Mouse (Mus musculus) lung, postnatal 10 days (tissue): Measurements from ENCODE around the gene Clec2g.
"Not testable (repeated sequence)": the region's sequence is repeated elsewhere in the genome, so short reads cannot be mapped to it uniquely, and the experiment has no call there.

Source experiments
- DNase-seq: peaks from one replicate; pipeline ENCODE4 v3.0.0; 2021

Gene Clec2g

DNA sequence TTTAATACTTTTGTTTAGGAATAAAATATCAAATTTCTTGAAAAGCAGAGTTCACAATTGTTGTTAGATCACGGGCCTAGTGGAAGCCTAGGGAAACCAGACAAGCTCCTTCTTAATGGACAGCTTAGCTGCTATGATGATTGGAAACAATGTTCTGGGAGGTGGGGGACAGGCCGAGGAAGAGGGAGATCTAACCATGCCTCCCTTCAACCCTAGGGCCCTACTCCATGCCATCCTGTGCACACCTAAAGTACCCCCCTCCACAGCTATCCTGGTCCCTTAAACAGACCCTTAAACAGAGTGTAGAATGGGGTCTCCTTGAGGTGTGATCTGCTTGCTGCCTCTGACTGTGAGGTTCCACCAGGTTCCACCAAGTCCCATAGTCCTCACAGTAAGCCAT lies 38.0 kb downstream of the Clec2g start:
- DNase-seq = no peak

DNA sequence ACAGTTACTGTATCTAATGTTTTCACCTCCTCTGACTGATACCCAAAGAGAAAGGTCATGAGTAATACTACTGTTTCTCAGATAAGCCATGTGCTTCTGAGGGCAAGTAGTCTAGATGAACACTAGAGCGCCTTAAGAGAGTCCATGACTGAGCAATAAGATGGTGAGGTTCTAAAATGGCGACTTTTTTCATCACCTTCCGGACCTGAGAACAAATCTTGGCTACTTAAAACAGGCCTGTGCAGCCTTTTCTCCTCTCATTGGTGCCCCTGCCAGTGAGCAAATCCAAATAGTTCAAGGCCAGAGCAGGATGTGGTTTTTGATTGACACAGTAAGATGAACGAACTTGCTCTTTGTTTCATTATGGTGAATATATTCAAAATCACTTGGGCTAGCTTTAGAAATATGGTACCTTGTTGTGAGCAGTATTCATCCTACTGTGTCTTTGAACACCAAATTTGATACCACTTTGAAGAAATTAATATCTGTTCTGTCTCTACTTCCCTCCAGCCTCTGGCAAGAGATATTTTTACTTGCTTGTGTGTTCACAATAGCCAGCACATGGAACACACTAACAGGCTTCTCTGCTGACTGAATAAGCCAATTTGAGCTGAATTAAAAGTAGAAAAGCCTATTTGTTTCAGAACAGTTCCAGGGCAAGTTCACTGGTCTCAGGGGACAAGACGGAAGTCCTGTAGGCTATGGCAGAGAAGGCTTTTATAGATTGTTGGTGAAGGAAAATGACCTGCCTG lies 38.7 kb downstream of the Clec2g start:
- DNase-seq = no peak

DNA sequence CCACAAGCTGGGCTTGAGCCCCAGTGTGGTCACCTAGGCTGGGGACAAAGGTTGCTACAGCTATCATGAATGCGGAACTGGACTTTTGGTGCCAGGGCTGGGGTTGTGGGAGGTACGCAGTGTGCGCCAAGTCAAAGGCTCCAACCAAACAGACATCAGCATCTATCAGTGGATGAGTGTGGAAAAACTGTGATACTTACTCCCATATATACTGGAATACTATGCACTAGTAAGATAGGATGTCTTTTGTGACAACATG lies 39.2 kb downstream of the Clec2g start:
- DNase-seq = no peak

DNA sequence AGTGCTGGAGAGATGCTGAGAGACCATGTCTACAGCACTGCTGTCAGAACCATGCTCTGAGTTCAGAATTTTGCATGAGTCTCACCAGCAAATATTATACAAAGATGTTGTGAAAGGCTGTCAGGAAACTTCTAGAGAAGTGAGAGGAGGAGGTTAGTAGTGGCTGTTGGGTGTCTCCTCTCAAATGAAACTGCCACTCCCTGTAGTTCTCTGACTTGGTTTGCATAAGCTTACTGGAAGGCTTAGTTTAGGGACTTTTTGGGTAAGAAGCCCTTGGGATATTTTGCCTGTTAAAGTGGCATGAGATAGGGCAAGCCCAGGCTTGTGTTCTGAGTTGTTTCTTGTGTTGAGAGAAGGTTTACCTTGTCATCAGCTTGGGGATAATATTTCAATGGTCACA lies 40.7 kb downstream of the Clec2g start:
- not testable (repeated sequence) for DNase-seq

DNA sequence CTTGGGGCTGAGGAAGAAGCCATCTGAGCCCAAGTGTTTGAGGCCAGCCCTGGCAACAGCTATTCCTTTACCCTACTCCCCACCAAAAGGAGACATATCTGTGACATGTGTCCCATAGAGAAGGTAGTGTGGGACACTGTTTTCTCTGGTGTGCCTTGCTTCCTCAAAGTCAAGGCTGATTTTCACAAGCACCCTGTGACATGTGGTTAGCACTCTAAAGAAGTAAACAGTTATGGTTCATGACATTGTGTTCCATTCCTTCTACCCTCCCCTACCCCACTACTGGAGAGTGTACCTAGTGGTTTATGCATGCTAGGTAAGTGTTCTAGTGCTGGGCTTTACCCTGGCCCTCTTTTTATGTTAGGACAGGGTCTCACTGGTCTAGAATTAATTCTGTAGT lies 42.0 kb downstream of the Clec2g start:
- DNase-seq = no peak

DNA sequence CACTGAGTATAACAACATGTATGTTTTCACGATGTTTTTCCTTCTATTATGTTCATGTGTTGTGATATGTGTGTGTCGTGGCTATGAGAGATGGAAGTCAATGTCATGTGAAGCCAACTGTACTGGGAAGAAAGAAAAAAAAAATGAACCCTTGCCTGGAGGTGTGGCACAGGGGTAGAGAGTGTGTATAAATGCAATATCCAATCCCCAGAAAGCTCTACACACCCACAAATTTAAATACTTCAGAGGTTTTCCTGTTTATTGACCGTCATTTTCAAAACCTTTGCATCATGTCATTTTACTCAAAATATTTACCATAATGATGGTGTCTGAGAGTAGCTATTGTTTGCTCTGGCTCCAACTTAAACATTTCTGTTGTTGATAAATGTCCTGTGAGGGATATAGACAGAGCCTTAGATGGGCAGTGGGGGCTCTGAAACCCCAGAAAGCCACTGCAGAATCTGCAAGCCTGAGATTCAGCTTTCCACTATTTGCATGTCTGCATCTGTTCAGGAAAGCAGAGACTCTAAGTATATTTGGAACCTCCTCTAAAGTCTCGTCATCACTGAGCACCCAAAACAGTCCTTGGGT lies 47.9 kb downstream of the Clec2g start:
- not testable (repeated sequence) for DNase-seq

DNA sequence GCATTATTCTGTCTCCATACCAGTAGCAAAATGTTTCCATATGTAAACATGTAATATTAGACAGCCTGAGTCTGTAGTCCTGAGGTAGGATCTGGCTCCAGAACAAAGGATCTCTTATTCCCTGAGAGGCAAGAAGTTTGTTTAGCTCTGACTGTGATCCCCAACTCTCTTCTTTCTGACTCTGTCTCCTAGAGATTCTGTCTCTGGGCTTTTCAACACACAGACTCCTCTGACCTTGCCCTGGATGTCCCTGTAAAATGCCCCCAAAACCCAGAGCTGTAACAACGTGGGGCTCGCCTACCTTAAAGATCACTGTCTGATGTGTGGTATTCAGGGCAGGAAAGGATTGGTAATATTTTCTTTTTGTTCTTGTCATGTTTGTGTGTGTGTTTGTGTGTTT lies 58.2 kb downstream of the Clec2g start:
- DNase-seq = no peak

DNA sequence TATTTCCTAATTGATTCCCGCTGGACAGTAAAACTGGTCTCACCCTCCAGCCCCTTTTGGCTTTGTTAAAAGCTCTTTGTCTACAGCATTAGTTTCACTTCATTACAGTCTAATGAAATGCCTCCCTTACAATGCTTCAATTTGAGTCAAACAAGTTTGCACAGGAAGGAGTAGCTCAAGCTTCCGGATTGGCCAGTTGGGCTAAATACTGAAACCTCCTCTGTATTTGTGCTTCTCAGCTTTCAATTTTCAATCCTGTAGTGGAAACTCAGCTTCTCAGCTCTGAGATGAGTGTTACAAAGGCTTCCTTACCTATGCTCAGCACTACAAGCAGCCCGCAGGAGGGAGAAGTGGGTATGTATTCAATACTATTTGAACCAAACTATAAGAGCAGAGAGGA lies 58.6 kb downstream of the Clec2g start:
- DNase-seq = no peak

DNA sequence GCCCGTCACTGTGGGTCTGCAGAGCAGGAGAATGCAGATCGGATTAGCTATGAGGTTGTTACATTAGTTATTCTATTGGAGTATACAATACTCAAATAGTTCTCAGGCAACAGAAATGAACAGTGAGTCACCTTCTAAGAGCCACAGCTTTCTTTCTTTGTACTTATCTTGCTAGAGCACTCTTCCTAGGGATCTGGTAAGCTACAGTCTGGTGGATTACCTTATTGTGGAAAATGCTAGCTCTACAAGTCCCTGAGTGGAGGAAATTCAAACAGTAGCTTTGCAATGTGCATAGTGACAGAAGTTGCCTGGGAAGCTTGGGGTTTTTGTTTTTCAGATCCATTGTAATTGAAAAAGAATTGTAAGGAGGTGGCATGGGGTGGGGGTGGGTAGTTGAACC lies 59.0 kb downstream of the Clec2g start:
- no peak for DNase-seq

DNA sequence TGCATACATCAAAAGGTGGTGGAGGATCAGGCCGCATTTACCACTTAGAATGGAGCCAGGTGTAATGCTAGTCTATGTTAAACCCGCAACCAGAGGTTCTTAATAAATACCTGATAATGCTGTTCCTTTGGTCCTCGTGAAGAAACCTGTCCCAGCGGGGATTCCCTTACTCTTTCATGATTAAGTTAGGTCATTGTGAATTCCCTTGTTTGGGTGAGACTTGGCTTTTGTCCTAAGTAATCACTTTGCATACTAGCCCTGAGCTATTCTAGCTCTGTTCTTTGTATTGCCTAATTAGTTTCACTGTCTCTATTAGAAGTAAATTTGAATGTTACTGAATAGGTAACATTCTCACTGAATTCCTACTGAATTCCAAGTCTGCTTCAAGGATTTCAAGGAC lies 60.2 kb downstream of the Clec2g start:
- DNase-seq = no peak

DNA sequence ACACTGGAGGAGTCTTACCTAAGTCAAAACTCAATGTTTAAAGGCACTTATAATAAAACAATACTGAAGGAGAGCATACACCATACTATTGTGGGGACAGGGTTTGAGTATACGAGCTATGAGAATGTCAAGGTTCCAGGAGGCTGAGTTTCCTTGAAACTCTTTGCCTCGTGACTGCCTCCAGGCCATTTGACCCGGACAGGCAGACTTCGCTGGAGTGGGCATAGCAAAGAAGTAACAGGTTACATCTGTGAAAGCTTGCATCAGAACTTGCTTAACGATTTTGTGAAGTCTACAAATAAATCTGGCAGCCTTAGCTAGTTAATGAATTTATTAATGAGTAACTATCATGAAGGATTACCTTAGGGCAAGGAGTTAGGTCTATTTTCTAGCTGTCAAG lies 60.6 kb downstream of the Clec2g start:
- no peak for DNase-seq

DNA sequence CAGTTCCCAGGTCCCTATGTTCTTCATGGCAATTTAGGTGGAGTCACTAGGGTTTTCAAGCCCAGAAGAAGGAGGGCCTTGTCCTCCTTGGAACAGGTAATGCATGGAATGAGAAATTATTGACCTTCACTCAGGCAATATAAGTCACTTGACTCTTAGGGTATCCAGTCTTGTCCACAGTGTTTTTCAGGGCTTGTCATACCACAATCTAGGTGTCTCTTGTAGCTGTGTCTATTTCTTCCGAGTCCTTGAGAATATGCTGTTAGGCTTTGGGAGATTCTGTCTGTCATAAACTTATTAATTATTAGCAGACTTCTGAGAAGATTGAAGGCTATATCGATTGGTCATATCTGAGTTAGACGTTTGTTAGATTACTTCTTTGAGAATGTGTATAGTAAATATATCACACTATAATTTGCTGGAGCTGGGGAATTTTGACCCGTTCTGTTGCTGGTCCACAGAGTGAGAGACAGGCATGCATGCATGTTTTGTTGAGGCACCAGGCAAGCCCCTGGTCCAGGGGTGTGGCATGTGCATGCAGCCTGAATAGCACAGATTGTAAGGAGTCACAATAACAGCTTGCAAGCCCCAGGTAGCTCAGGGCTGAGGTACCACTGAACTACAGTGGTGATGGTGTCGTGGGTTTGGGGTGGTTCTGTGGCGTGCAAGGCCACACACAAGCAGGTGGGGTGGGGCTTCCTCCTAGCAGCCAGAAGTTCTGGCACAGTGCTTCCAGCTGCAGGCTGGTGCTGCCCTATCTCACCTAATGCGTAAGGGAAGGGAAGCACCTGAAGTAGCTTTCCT lies 61.3 kb downstream of the Clec2g start:
- no peak for DNase-seq

DNA sequence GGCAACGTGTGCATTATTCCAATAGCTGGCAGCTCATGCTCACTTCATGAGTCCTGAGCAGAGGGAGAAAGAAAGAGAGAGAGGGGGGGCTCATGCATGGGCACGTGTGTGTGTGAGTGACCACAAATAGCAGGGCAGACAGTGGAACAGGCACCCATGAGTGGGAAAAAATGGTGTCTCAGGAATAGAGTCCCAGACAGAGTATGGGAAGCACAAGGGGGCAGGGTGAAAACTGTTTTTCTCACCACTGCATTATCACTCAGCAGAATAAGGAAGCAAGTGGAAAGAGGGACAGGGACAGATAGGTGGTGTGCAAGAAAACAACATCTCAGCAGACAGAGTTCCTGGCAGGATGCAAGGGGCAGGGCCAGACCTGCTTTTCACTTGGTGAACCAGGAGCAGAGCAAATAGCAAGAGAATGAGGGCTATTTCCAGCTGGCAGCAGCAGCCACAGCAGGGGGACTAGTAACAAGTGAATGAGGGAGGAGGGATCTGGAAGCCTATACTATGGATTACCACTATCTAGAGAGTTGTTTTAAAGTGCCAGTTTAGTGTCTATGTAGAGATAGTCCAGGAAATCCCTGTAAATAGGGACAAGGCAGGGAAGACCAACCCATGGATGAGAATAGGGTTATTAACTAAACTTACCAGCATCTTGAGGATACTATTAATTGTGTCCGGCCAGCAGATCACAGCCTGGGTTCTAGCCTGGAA lies 62.0 kb downstream of the Clec2g start:
- DNase-seq = no peak

DNA sequence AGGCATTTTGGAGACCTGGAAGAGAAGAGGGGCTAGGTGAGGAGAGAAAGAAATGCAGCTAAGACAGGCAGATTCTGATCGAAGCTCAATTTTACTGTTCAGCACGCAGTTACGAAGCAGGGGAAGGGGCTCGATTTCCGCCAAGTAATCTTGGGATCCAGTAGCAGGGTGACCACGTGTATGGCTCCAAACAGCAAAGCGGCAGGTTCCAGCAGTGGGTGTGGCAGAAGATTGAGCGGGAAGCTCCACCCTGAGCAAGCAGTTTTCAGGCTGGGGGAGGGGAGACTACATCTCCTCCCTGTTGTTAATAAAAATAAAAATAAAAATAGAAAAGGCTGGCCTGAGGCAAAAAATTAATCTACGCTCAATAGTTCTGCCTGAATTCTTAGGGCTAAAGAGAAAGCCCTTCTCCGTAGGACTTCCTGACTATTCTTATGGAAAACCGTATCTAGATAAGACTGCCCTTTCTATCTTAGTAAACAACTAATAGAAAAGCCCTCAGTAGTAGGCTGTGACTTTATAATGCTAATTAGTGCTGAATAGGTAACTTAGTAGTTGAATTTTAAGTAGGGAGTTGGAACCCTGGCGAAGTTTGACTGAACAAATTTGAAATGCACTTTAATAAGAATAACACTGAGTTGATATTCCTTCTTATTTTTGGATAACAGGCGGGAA lies 62.7 kb downstream of the Clec2g start:
- DNase-seq = no peak

DNA sequence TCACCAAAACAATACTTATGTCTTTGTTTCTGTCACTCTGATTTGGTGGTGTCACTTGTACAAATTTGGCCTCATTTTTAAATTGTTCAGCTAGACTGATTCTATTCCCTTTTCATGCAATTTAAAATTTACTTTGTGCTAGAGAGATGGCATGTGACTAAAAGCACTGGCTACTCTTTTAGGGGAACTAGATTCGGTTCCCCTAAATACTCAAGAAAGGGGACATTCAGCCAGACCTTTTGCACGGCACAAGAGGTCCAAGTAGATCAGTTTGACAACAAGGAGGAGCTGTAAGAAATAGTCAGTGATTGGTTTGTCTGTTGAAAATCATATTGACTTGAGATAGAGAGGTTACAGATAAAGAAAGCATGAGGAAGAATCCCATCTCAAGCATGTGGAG lies 67.2 kb downstream of the Clec2g start:
- no peak for DNase-seq

DNA sequence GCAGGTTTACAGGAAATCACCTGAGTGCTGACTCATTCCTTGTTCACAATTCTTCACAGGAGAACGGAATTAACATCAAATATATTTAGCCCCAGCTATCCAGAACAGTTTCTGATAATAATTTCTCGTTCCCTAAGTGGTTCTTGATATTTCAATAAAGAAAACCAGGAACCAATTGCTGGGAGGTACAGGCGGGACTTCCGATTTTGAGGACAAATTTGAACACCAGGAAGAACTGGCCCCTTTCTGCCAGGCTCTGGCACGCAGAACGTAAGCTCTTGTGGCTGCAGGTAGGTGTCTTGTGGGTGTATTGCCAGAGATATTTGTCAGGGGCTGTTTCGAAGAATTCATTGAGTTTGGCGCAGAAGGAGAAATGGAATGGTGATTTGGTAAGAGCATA lies 74.4 kb downstream of the Clec2g start:
- DNase-seq = no peak

DNA sequence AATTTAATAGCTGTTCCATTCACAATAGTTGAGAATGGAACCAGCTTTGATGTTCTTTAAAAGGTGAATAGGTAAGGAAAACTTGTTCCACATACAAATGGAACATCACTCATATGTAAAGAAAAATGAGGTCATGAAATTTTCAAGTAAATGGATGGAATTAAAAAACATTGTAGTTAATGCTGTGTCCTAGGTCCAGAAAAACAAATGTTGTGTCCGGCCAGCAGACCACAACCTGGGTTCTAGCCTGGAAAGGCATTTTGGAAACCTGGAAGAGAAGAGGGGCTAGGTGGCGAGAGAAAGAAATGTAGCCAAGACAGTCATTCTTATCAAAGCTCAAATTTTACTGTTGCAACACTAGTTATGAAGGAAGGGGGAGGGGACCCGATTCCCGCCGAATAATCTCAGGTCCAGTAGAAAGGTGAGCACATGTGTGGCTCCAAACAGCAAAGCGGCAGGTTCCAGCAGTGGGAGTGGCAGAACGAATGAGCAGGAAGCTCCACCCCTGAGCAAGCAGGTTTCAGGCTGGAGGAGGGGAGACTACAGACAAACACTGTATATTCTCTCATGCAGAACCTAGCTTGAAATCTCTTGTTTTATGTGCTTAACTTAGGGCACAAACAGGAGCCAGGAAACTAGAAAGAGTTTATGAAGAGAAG lies 75.8 kb downstream of the Clec2g start:
- not testable (repeated sequence) for DNase-seq

DNA sequence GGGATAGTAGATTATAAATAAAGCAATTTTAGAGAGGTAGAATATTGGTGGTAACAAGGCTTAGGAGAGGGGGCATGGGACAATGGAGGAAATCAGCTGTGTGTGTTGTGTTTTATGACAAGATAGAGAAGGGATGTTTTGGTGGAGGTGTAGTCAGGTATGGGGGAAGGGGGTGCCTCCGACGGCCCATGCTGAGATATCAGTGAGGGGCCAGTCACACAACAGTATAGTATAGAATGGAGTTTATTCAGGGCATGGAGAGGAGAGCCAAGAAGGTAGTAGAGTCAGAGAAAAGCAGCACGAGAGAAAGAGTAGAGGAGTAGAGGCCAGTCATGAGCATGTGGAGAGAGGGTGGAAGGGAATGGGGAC lies 76.3 kb downstream of the Clec2g start:
- no peak for DNase-seq

DNA sequence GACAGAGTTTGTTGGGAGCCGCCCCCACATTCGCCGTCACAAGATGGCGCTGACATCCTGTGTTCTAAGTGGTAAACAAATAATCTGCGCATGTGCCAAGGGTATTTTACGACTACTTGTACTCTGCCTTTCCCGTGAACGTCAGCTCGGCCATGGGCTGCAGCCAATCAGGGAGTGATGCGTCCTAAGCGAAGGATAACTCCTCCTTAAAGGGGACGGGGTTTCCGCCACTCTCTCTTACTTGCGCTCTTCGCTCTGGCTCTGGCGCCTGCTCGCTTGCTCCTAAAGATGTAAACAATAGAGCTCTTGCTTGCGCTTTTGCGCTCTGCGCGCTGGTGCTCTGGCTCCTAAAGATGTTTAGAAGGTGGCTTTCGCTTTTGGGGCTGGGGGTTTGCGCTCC lies 77.8 kb downstream of the Clec2g start:
- DNase-seq = not testable (repeated sequence)

DNA sequence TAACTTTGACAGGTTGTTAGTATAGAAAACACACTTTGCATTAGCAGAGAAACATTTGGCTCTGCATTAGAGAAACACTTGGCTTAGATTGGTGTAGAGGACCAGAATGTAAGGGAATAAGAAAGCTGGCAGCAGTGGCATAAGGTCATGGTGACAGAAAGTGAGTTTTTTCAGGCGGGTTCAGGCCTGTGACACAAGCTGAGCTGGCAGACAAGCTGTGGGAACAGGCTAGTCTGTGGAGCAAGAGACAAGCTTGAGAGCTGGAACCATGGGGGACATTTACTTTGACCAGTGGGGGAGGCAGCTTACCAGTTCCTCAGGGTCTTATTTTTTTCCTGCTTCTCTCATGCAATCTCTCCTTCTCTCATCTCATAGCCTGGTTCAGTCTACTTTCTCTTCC lies 78.8 kb downstream of the Clec2g start:
- no peak for DNase-seq

DNA sequence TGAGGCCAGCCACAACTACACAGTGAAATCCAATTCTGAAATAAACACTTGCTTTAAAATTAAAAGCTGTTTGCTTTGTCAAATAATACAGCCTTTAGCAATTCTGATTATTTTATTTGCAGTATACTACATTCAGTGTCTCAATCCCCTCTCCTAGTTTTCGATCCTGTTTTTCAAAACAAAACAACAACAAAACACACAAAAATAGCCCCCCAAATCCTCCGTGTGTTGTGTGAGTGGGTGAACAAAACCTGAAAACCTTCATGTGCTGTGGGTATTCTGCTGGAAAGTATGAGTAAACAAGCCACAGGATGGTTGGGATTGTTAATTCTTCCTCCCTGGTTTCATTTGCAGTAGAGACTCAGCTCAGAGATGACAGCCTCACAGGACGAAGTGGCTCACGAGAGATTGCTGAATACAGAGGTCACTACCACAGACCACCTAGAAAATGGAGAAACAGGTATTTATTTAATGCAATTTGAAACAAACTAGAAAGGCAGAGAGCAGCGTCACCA lies 79.6 kb downstream of the Clec2g start:
- no peak for DNase-seq

DNA sequence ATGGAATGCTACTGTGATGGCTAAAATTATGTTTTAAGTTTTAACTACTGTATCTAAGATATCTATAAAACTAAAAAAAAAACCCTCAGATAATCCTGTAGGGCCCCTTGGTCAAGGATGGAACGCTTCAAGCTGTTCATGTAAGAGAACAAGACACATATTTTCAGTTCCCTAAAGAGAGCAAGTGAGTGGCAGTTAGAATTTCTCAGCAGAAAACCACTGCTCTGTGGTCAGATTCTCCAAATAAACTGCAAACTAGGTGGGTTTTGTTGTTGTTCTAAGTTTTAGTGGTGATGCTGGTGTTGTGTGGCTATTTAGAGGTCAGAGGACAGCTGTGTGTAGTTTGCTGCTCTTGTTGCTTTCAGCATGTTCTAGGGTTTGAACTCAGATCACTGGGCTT lies 80.2 kb downstream of the Clec2g start:
- DNase-seq = no peak
